Mouse (Mus musculus) layer of hippocampus, adult 9-11 months (tissue): ENCODE data around the gene Onecut1.

Experiments used
- DNase-seq: peaks from one replicate; pipeline ENCODE4 v3.0.0; 2022

Gene Onecut1

DNA sequence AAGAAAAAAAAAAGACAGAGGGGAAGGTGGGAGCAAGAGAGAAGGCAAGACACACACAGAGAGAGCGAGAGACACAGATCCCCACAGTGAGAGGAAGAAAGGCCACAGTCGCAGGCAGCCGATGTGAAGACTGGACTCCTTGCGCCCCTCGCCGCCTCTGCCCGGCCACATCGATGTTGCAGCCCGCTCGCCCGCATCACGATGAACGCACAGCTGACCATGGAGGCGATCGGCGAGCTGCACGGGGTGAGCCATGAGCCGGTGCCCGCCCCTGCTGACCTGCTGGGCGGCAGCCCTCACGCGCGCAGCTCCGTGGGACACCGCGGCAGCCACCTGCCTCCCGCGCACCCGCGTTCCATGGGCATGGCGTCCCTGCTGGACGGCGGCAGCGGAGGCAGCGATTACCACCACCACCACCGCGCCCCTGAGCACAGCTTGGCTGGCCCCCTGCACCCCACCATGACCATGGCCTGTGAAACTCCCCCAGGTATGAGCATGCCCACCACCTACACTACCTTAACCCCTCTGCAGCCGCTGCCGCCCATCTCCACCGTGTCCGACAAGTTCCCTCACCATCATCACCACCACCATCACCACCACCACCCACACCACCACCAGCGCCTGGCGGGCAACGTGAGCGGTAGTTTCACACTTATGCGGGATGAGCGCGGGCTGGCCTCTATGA, 517 bp downstream of the Onecut1 start:
- no peak for DNase-seq

DNA sequence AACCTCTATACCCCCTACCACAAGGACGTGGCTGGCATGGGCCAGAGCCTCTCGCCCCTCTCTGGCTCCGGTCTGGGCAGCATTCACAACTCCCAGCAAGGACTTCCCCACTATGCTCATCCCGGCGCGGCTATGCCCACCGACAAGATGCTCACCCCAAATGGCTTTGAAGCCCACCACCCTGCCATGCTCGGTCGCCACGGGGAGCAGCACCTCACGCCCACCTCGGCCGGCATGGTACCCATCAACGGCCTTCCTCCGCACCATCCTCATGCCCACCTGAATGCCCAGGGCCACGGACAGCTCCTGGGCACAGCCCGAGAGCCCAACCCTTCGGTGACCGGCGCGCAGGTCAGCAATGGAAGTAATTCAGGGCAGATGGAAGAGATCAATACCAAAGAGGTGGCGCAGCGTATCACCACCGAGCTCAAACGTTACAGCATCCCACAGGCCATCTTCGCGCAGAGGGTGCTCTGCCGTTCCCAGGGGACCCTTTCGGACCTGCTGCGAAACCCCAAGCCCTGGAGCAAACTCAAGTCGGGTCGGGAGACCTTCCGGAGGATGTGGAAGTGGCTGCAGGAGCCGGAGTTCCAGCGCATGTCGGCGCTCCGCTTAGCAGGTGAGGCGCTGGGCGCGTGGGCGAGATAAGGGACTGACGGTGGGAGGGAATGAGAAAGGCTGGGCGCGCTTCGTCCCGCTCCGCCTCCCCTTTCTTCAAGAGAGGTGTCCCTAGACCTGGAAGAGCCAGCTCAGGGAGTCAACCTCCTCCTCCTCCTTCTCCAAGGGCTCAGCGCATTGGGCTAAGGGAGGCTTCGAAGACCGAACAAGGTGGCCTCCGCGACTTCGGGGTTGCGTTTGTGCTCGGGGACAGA, 1.3 kb downstream of the Onecut1 start:
- no peak for DNase-seq

DNA sequence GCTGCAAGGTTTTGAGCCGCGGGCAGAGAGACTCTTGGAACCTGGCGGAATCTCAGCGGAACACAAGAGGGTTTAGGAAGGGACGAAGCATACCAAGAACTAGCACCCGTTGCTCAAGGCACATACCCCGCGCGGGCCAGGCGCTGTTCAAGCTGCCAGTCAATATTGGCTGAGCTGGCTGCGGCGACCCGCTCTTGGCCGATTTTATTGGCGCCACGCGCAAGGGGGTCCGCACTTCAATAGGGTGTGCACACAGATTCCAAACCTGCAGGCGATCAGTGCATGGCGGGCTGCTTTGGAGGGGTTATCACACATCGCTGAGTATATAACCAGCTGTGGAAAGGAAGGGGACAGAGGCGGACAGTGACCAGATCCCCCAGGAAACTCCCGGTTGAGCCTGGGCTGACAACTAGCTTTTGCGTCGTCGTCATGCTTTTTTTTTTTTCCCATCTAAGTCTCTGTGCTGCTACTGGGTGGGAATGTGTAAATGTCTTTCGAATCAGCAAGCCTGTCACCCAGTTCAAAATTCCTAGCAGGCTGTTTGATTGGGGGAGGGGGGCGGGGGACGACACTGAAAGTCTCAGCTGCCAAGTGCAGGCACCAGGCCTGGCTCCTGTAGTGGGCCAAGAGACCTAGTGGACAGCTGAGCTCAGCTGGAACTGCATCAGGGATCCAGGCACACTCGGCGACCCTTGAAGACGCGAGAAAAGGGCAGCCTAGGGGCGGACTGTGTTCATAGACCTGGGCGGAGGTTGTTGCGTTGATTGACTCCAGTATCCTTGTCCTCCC, 2.1 kb downstream of the Onecut1 start:
- no peak for DNase-seq

DNA sequence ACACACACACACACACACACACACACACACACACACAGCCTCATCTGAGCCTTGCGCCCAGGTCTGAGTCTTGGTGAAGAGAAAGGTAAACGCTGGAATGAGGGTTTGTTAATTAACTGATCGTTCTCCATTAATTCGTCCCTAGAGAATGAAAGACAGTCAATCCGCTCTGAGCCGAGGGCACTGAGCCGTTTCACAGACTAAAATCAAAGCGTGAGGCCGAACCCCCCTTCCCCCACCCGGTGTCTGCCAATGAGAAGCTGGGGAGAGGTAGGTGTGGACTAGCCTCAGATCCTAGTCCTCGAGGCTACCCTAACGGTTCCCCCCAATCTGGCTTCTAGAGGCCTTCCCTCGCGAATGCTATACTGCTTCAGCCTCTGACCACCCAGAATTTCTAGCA, 2.8 kb downstream of the Onecut1 start:
- DNase-seq = no peak

DNA sequence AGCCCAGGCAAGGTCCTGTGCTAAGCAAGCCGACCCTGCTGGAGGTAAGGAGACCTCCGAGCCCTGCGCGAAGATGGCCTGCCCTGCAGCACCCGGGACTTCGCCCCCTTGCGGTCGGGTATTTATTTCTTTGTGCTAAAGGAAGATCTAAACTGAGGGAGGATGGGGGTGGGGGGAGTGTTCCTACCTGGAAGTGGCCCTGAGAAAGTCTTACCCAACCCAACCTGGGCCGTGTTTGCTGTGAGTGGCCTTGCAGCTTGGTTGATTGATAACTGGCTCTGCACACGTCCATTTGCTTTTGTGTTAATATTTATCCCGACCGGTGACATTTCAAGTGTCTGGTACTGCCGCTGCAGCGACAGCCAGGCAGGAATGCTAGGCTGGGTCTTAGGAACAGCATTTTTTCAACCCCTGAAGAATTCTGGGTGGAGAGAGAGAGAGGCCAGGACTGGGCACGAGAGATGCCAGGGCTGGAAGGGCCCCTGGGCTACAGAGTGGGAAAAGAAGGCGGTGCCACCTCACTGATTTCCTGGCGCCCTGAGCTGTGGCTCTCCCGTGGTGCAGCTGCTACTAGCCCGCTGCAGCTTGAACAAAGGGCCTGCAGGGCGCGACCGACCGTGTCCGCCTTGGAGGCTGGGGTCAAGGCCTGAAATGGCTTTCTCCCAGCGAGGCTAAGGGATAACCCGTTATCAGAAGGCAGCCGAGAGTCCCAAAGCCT, 5.0 kb downstream of the Onecut1 start:
- DNase-seq = no peak

DNA sequence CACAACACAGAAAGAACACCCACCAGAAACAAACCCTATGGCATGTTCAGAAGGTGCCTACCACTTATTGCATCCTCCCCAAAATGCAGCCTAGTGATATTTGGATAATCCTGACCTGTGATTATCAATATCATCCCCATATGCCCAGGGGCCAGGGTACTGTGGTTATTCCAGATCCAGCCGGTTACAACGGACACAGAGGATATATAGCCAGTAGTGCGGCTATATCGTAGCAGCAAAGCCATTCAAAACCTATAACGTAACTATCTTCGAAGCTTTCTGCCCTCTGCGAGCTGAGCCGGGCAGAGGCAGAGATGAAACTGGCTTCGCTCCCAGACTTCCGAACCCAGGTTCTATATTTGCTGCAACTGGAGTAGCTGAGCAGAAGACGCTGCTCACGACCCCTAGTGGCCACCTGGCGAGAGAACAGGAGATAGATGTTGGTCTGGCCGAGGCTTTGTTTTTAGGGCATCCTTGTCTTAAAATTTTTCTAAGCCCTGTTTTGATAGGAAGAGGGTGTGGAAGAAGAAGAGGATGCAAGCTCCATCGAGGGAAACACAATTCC, 6.0 kb downstream of the Onecut1 start:
- DNase-seq = peak; percentile 40

DNA sequence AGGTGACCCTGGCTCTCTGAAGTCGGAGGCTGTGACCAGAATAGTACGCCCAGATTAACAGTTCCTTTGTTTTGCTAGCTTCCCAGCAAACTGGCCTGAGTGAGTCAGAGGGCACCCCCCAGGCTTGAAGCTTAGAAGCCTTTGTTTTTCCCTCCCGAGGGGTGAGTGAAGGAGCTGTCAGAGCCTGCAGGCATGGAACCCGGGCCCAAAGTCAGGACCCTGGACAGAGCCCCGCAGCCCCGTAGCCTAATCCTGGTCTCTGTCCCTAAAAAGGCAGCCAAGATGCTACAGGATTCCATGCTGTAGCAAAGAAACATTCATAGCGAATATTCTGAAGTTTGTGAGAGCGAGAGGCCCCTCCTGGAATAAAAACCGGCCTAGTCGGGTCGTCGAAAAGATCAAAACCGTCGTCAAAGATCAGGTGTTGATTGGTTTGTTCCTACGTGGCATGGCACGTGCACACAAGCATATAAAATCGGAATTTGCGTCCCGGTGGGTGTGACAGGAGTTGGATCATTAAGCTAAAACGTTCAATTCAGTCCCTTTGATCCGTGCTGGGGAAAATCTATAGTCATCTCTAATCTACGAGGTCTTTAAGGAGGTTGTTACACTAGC, 6.7 kb downstream of the Onecut1 start:
- no peak for DNase-seq

DNA sequence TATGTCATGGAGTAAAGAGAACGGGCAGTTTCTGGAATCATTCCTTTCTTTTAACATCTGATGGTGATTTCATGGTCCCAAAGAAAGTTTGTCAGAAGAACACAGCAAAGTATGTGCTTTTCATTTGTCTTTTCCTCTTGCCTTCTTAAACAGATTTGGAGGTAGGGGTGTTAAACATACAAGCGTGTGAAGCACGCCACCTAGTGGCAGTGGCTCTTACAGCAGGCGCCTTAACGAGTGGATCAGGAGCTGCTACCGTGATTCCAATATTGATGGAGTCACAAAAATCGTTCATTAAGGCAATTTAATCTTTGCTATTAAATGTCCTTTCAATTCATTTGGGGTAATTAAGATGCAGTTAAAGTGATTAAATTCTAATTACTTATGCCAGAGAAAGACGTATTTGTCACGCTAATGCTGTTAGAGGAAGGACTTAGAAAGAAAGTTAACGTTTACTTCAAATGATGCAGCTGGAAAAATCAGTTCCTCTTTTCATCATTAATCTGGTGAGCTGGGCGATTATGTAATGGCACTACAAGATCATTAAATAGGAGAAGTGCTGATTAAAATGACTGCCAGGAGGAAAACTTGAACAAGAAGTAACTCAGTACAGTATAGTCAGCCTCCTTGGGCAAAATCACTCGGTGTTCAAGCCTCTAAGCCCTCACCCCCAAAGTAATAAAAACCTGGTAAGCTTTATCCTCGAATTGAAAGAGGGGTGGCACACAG, 9.4 kb downstream of the Onecut1 start:
- peak; percentile 68 for DNase-seq

DNA sequence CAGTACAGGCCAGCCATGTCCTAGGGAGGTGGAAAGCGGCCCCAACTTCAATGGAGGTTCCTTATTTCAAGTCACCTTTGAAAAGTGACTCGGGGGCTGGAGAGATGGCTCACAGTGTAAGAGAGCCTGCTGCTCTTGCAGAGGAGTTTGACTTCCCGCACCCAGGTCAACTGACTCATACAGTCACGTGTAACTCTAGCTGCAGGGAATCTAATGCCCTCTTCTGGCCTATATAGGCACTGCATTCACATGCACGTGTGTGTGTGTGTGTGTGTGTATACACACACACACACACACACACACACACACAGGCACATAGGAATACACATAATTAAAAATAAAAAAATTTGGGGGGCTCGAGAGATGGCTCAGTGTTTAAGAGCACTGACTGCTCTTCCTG, 14.6 kb downstream of the Onecut1 start:
- DNase-seq = no peak

DNA sequence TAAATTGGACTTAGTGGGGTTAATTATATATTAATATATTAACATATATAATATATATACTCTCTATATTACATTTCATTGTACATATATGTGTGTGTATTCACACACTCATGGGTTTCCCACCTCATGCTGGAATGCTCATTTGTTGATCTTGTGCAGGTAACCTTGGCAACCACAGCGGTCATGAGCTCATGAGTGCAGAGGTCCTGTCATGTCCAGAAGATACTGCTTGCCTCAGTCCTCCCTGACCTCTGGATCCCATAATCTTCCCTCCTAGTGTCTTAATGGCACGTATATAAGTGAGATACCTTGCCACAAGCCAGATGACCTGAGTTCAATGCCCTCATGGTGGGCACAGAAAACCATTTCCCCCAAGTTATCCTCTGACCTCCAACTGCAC, 16.0 kb downstream of the Onecut1 start:
- DNase-seq = no peak

DNA sequence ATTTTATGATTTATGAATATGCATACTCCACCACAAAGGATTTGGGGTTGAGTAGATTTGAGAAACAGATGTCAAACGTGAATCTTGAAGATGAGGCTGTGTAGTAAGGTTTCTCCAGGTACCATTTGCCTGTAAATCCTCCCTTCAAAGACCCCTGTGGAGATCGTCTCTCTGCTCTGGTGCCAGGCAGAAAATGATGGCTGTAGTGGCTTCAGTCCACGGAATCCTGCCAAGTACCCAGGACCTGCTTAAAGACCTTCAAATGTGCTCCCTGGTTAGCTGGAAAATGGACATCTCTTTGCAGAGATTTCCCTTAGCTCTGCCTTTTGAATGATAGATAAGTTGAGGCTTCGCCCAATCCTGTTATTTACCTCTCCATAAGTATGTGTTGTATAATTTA, 26.1 kb downstream of the Onecut1 start:
- no peak for DNase-seq

DNA sequence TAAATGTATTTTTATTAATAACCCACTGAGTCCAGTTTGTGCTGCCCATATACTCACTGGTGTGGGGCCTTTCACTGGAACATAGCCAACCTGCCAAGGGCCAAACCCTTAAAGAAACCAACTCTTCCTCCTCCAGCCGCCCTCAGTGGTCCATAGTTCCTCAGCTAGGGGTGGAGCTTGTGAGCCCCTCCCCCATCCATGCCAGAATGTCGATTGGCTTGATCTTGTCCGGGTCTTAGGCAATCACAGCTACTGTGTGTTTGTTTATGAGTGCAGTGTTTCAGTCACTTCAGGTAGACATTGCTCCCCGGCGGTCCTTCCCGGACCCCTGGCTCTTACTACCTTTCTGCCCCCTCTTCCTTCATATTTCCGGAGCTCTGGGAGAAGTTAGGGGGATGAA, 35.0 kb downstream of the Onecut1 start:
- DNase-seq = no peak

DNA sequence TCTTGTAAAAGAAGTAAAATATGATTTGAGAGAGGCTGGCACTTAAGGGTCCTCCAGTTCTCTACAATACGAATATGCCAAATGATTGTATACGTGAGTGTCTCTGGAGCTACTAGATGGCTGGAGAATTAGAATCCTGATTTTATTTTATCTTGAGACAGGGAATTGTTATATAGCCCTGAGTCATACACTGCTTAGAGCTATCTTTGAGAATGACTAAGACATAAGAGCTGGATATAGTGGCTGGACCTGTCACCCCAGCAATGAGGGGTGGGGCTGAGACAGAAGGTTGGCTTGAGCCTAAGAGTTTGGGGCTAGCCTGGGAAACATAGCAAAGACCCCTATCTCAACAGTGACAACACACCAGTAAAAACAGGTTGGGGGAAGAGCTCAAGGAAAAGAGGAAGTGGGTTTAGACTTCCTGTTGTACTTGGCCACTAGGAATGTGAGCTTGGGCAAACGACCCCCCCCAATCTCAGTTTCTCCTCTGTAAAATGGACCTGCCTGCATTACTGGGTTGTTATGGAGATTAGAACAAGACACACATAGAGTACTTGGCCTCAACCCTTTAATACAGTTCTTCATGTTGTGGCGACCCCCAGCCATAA, 35.8 kb downstream of the Onecut1 start:
- DNase-seq = no peak

DNA sequence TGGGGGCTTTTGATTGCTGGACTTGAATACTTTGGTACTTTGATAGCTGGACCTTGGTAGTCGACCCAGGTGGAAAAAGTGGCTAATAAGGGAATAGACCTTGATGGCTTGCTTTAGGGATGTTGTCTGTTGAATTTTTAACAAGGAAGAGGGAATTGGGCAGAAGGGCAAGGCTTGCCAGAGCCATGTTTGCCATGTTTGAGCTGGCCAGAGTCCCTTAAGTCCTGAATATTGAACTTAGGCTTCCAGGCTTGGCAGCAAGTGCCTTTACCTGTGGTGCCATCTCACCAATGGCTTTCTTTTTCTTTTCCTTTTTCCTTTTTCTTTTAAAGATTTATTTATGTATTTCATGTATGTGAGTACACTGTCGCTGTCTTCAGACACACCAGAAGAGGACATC, 38.4 kb downstream of the Onecut1 start:
- DNase-seq = no peak

DNA sequence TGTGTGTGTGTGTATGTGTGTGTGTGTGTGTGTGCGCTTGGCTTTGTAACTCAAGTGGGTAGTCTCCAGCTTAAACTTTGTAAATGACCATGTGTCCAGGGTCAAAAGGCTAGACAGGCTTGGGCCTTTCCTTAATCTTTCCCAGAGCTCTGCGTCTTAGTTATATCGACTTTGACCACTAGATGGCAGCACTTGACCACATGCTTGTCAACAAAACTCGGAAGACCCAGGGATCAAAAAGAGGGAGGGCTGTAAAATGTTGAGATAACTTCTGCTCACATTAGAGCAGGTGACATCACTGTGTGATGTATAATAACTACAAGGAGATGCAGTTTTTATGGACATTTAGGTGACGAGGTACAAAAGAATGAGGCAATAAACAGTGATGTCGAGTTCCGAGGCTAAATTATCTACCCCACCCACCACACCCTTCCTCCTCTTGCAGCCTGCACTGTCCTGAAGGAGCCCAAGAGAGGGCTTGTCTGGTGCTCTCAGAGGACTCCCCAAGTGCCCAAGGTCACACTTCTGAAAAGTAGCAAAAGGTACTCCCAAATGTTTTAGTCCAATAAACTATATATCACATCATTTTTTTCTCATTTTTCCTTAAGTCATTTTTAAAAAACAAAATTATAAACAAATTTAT, 43.3 kb downstream of the Onecut1 start:
- peak; percentile 57 for DNase-seq

DNA sequence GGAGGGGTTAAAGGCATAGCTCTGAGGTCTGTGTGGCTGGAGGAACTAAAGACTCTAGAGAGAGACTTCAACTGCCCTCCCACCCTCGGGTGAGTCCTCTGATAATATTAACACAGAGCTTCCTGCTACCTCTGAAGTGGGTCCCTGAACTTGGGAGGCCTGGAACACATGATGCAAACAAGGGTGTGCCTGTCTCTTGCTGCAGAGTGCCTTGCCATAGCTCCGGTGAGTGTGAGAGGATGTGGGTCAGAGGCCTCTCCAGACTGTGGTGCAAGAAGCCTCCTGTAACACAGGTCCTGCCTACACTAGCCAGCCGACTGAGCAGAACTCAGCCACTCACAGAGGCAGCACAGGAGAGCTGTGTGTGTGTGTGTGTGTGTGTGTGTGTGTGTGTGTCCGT, 45.2 kb downstream of the Onecut1 start:
- DNase-seq = no peak

DNA sequence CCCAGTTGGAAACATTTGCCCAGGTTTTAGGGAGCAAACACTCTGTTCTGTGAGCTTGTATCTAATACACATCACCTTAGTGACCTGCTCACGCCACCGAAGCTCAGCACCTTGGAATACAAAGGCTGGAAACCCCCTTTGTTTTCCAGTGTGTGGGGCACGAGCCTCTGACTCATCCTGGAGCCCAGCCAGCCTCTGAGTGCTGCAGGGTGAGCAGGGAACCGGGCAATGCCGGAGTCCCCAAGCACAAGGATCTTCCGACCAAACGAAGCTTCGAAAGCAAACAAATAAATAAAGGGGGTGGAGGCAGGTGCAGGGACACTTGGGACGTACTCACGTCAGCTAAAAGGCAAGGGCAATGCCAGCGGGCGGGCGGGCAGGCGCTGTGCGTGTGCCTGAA, 47.5 kb downstream of the Onecut1 start:
- DNase-seq = peak; percentile 40

DNA sequence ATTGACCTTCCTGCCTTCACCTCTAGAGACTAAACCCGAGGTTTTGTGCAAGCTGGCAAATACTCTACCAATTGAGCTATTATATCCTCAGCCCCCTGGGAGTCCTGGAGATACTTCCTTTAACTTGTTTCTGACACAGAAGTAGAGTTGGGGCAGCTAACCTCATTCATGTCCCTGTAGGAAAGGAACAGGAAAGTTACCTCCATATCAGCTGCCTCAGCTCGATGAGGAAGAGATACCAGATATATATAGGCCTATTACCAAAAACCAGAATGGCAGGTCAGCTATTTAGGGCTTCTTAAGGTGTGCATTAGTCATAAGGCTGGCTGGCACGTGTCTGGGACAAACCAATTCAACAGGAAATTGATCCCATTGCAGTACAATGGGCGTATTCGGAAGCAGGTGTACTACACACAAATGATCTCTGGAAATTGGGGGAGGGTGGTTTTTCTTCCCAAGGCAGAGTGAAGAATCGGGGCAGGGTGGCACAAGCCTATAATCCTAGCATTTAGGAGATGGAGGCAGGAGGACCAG, 48.6 kb downstream of the Onecut1 start:
- DNase-seq = no peak

DNA sequence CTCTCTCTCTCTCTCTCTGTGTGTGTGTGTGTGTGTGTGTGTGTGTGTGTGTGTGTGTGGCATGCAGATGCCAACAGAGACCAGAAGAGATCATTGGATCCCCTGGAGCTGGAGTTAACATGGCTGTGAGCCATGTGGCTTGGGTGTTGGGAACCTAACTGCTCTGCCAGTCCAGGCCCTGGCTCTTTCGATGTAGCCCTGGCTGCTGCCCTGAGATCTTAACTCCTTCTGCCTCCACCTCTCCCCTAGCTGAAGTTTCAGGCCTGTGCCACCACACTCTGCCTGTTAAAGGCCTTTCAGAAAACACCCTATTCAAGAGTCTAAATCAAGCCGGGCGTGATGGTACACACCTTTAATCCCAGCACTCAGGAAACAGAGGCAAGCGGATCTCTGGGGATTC, 49.7 kb downstream of the Onecut1 start:
- DNase-seq = no peak

DNA sequence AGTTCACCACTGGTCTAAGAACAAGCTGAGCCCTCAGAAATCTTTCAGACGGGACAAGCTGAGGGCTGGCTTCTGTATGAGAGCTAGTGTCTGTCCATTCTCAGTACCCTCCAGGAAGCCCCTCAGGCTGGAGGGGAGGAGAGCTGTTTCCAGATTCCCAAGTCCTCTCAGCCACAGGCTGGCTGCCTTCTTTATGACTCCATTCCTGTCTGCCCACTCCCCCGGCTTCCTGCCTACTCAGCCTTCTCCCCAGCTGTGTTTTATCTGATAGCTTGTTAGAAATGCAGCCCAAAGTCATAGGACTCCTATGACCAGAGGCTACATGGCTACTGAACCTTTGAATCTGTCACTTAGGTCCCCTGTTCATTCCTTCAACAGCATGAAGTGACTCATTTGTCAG, 50.2 kb downstream of the Onecut1 start:
- no peak for DNase-seq
